Mouse (Mus musculus) bone marrow macrophage, adult 2 months (primary cell): ENCODE data around the gene Sh3tc1.

Experiments used
- CTCF ChIP-seq: IDR thresholded peaks from 2 replicates; pipeline ENCODE4 v1.5.1; 2012; ENCODE audit warnings: low read depth, mild to moderate bottlenecking, low read length, moderate library complexity
- POLR2A ChIP-seq: IDR thresholded peaks from 2 replicates; pipeline ENCODE4 v1.6.1; 2012; ENCODE audit warnings: mild to moderate bottlenecking, low read depth, low read length, borderline replicate concordance

DNA sequence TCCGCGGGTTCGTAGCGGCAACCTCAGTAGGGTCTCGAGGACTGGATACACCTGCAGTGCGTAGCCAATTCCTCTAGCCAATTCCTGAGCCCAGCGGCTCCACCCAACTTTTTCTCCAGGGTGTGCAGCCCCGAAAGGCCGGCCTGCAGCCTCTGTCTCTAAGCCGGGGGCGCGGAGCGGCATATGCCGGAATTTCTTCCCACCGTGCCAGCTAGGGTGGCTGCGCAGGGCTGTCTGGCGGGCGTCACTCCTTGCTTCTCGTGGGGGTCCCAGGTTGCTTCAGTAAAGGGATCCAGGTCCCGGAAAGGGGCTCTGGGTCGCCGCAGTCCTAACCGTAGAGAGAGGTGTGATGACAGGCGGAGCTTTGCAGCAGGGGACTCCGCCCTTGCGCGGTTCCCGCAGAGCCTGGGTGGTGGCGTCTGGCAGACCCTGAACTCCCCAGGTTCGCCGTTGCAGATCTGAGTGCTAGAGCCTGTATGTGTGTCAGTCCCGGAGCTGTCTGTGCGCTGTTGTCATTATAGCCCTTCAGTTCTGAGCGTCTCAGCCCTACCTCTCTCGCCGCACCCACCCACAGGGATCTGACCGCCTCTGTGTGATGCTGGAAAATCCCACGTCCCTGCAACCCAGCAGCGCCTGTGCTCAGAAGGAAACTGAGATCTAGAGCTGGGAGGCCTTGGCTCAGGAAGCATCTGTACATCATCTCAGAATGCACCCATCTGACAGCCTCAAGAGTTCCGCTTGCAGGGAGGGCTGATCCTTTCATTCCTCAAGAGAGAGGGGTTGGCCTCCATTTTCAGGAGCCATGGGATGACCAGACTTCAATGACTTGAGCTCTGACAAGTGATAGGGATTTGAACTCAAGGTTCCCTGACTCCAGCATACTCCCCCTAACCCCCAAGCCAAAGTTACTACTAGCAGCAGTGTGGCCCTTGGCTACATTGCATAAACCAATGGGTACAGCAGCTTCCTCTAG lies 18.6 kb upstream of the Sh3tc1 start:
- TF ChIP-seq POLR2A (no peak), CTCF (no peak)
